Mouse (Mus musculus): ENCODE measurements around the gene Rcbtb2. TPM values are rescaled to one million over a fixed set of nuclear protein-coding genes. Genes with fewer than 3 reads are reported as not detected.

The Rcbtb2 gene
- 10 to 100 TPM; 30.1 to 35.1 TPM for total RNA-seq (2023)

DNA sequence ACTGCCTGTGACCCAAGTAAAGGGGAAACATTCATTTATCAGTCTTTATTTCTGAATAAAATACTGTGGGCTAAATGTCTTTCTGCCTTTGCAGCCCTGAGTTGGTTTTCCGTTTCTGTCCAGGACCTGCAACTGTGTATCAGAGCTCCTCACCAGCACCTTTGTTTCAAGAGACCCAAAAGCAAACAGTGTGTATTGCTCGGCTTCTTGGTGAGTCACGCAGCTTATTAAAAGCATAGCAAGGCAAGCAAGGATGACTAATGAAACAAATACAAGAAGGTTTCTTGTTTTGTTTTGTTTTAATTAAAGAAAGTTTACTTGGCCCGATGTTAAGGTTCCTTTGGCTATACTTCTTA is at the start of gene Rcbtb2:
Gene Rcbtb2 (plus strand): TSS at position 115 of the 356 bp plus-strand sequence.

DNA sequence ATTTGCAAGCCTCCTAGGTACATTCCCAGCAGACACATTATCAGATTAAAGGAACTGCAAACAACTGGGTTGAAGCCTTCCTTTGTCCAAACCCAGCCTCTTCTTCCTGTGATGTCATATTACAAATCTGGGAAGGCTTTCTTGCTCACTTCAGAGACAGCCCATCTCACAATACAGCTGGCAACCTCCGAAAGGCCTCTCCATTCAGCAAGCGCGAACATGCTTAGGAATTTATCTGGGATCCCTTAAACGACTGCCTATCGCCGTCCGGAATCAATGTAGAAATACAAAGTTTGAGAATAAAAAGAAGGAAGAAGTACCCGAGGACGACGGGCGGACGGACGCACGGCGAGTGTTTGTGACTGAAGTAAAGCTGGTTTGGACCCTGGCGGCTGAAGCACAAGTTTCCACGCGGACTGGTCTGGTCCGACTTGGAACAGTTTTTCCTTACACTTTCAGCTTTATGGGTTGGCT is 115.0 kb downstream of the Rcbtb2 start, which contains the start of gene Lpar6:
Gene Lpar6 (plus strand): TSS at position 48 of the 474 bp plus-strand sequence.

Other genes starting within 250 kb of the Rcbtb2 start
- gene Cysltr2, start 73.9 kb upstream of the Rcbtb2 start, total RNA-seq (2023) = 1 to 10 TPM in 1 of 2 experiments, under 1 TPM in 1; 0.67 to 1.4 TPM
- gene Lpar6, start 114.9 kb downstream of the Rcbtb2 start, total RNA-seq (2023) = 10 to 100 TPM; 15.9 to 21.9 TPM
- gene Rb1, start 202.8 kb downstream of the Rcbtb2 start, total RNA-seq (2023) = 10 to 100 TPM; 58.1 to 58.8 TPM

All from neutrophil, adult 59 days (primary cell).